Mouse (Mus musculus) G1E (cell line): ENCODE data around the gene Cux1. TPM values are rescaled to one million over a fixed set of nuclear protein-coding genes. Genes with fewer than 3 reads are reported as not detected.

Experiments used
- ATAC-seq: 2 replicates; pipeline ENCODE4 v1.8.0; 2016; ENCODE audit warnings: mild to moderate bottlenecking; ENCODE audit not compliant: insufficient number of reproducible peaks, poor library complexity, low FRiP score, severe bottlenecking; ENCODE audit errors: extremely low read depth
- DNase-seq: peaks from one replicate; pipeline ENCODE4 v3.0.0; 2012; ENCODE audit warnings: low spot score
- H3K27me3 ChIP-seq: 2 replicates; pipeline ENCODE4 v1.6.1; 2012; ENCODE audit warnings: mild to moderate bottlenecking, low read length, inconsistent platforms; ENCODE audit not compliant: insufficient read depth
- H3K36me3 ChIP-seq: replicated peaks from 2 replicates; pipeline ENCODE3; 2012; ENCODE audit warnings: mild to moderate bottlenecking, inconsistent platforms
- H3K4me1 ChIP-seq: 2 replicates; pipeline ENCODE4 v1.6.1; 2012; ENCODE audit warnings: low read depth, low read length, inconsistent platforms, mixed read lengths; ENCODE audit not compliant: insufficient read depth
- H3K4me3 ChIP-seq: 2 replicates; pipeline ENCODE4 v1.5.1; 2012; ENCODE audit warnings: low read depth, mild to moderate bottlenecking, inconsistent platforms, low read length, moderate library complexity, mixed read lengths
- H3K9me3 ChIP-seq: replicated peaks from 2 replicates; pipeline ENCODE4 v1.6.1; 2012; ENCODE audit warnings: inconsistent platforms
- CTCF ChIP-seq: IDR thresholded peaks from 2 replicates; pipeline ENCODE4 v1.5.1; 2012; ENCODE audit warnings: low read depth, low read length, inconsistent platforms, mixed read lengths
- GATA1 ChIP-seq: IDR thresholded peaks from 2 replicates; pipeline ENCODE4 v1.6.1; 2012; ENCODE audit warnings: borderline replicate concordance, low read length, inconsistent platforms, mixed read lengths
- GATA2 ChIP-seq: IDR thresholded peaks from 2 replicates; pipeline ENCODE4 v1.6.1; 2012; ENCODE audit warnings: low read depth, low read length, inconsistent platforms, borderline replicate concordance
- POLR2AphosphoS5 ChIP-seq: IDR thresholded peaks from 2 replicates; pipeline ENCODE4 v1.6.1; 2012; ENCODE audit warnings: low read depth, low read length, inconsistent platforms; ENCODE audit not compliant: insufficient replicate concordance
- TAL1 ChIP-seq: conservative IDR thresholded peaks from 2 replicates; pipeline ENCODE4 v1.6.1; 2012; ENCODE audit warnings: low read depth, low read length, inconsistent platforms, mixed read lengths
- polyA plus RNA-seq: library from polyadenylated mRNA; stranded (reverse); fragments of >175 nt; gene quantifications from 2 replicates; pipeline ENCODE4 v1.2.3, GENCODE M21; 2012
- total RNA-seq, 2 experiments: library from RNA; stranded (forward) in 1 of 2; stranded (reverse) in 1 of 2; fragments of 200-1000 nt in 1 of 2; fragments of >200 nt in 1 of 2; fragmentation: Nextera tagmentation in 1 of 2; gene quantifications; 2 replicates each; pipeline ENCODE4 v1.2.3; 2014 to 2017

Gene Cux1
- total and polyA plus RNA-seq, 3 experiments, result 0.03 to 0.11 TPM; not detected in 1

DNA sequence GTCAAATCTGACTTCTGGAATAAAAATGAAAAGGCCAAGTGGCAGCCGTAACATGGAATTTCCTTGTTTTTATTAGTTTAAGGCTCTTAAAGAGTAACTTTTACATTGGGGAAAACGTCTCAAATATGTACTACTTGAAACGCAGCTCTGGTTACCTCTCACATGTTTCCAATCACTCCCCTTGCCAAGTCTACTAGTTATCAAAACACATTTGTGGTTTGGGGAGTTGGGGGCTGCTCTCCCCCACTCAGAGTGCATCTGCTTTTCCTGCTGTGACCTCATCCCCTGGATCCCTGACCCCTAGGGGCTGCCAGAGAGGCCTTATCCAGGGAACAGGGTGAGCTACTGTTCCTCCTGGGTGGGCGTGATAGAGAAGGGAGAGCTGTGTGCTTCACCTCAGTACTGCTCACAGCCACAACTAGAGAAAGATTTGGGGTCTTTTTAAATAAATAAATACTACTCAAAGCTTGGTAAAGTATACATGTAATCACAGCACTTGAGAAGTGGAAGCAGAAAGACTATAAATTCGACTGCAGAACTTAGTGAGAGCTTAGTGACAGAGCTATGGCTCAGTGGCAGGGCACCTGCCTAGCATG lies 64.7 kb downstream of the Cux1 start:
- ATAC-seq (no peak), DNase-seq (no peak)
- Histone ChIP-seq H3K27me3 (peaks cover 3% of the 10 kb centered on the region; the same call in 1 of the 2 replicates), H3K36me3 (no peaks in the 10 kb centered on the region), H3K9me3 (no peaks in the 10 kb centered on the region), H3K4me3 (no peak overlapping the region), H3K4me1 (no peaks in the 10 kb centered on the region)
- no peak for TF ChIP-seq GATA1
- no peak for TF ChIP-seq POLR2AphosphoS5
- TF ChIP-seq CTCF, result no peak
- no peak for TF ChIP-seq GATA2
- TF ChIP-seq TAL1, result no peak

DNA sequence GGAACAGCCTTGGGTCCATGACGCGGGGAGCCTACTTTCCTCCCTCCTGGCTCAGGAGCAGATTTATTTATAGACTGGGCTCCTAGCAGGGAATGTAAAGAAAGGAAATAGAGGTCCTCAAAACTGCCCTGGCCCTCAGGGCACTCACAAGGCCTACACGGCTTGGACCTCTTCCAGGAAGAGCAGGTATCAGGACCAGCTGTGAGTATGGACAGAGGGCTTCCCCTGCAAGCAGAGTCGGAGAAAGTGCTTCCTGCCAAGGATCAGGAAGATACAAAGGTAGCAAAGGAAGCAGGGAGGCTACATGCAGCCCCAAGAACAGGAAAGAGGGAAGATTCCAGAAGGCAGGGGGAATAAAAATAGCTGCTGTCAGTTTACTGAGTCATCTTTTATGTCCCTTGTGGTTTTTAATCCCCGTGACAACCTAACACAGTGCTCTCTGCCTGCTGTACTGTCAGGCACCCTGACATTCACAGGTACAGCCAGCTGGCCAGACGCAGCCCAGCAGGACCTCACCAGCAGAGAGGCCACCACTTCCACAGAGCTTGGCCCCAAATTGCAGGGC lies 66.9 kb downstream of the Cux1 start:
- DNase-seq (no peak), ATAC-seq (no peak)
- no peaks in the 10 kb centered on the region for H3K36me3 ChIP-seq
- TF ChIP-seq TAL1, result no peak
- TF ChIP-seq GATA1, result no peak
- TF ChIP-seq GATA2, result no peak
- no peak for TF ChIP-seq CTCF
- TF ChIP-seq POLR2AphosphoS5, result no peak
- H3K27me3 ChIP-seq, result peaks cover 3% of the 10 kb centered on the region; the same call in 1 of the 2 replicates
- no peak overlapping the region for H3K4me3 ChIP-seq
- no peaks in the 10 kb centered on the region for H3K4me1 ChIP-seq
- no peaks in the 10 kb centered on the region for H3K9me3 ChIP-seq

DNA sequence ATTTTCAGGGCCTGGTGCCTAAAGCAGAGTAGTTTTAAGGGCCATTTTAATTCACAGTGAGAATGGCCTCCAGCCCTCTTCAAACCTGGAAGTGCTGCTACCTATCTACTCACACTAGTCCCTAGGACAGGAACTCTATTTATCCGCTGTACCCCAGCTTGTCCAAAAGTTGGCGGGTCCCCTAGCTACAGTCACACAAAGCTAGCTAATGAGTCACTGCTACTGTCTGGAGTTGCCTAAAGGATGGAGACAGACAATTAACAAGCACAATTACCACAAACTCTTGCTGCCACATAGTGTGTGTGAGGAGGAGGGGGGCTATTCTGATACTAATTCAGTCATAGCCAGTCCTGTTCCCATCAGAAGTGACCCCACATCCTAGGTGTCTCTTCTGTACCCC lies 68.0 kb downstream of the Cux1 start:
- DNase-seq (no peak), ATAC-seq (no peak)
- H3K4me3 ChIP-seq, result no peak overlapping the region
- H3K27me3 ChIP-seq, result peaks cover 3% of the 10 kb centered on the region; the same call in 1 of the 2 replicates
- no peaks in the 10 kb centered on the region for H3K9me3 ChIP-seq
- H3K36me3 ChIP-seq, result no peaks in the 10 kb centered on the region
- TF ChIP-seq CTCF (no peak), GATA2 (no peak), GATA1 (no peak), POLR2AphosphoS5 (no peak), TAL1 (no peak)
- H3K4me1 ChIP-seq, result no peaks in the 10 kb centered on the region

DNA sequence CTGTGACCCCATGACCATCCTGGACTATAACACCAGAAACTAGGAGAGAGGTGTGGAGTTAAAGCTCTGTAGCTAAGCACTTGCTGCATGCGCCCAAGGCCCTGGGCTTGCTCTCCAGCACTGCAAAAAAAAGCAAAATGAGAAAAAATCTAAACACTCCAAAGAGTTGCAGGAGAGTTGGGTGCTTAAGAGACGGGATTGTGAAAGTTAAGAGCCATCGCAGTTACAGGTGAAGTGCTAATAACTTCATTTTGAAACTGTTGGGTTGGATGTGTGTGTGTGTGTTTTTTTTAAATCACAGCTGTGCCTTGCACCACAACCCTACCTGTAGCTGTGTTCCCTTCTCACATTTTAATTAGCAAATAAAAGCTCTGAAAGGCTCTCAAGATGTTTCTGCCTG lies 68.5 kb downstream of the Cux1 start:
- DNase-seq, result no peak
- Histone ChIP-seq H3K27me3 (no peaks in the 10 kb centered on the region; the same call in 1 of the 2 replicates), H3K4me1 (no peaks in the 10 kb centered on the region), H3K9me3 (no peaks in the 10 kb centered on the region), H3K4me3 (no peak overlapping the region), H3K36me3 (no peaks in the 10 kb centered on the region)
- ATAC-seq, result no peak
- TF ChIP-seq GATA2 (no peak), GATA1 (no peak), CTCF (no peak), POLR2AphosphoS5 (no peak), TAL1 (no peak)

DNA sequence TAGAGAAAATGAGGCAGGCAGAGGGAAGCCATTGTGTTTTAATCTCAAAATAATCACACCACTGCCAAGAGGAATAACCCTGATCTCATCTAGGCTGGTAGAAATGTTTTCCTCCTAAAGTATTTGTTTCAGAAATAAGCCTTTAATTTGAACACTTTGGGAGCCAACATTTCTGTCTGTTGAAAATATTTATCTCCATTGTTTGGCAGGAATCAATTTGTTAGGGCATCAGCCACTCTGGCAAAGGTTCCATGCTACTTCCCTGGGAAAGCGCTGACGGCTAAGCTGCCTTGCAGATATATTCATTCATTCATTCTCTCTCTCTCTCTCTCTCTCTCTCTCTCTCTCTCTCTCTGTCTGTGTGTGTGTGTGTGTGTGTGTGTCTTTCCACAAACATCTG lies 70.0 kb downstream of the Cux1 start:
- ATAC-seq, result no peak
- H3K4me1 ChIP-seq, result no peaks in the 10 kb centered on the region
- no peak for TF ChIP-seq CTCF
- no peak for TF ChIP-seq GATA1
- TF ChIP-seq POLR2AphosphoS5, result no peak
- no peak for TF ChIP-seq GATA2
- DNase-seq, result no peak
- H3K27me3 ChIP-seq, result no peaks in the 10 kb centered on the region; the same call in 1 of the 2 replicates
- H3K36me3 ChIP-seq, result no peaks in the 10 kb centered on the region
- H3K9me3 ChIP-seq, result no peaks in the 10 kb centered on the region
- H3K4me3 ChIP-seq, result no peak overlapping the region

DNA sequence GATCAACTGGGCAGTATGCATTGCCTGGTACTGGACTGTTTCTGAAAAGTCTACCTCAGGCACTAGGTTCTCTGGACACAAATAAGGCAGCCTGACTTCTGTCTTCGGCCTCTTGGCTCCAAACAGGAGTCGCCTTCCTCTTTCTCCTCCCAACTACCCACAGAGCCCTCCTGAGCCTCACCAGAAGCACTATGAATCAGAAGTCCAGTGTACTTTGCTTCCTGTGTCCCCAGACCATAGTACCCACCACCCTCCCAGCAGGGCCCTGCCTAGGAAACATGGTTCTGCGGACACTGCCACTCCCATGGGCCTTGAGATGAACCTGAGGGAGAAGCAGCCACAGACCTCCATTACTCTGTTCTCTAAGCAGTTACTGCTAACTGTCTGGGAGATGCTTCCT lies 71.7 kb downstream of the Cux1 start:
- Histone ChIP-seq H3K4me1 (no peaks in the 10 kb centered on the region), H3K36me3 (no peaks in the 10 kb centered on the region), H3K9me3 (no peaks in the 10 kb centered on the region), H3K4me3 (no peak overlapping the region), H3K27me3 (no peaks in the 10 kb centered on the region)
- no peak for TF ChIP-seq CTCF
- no peak for TF ChIP-seq TAL1
- no peak for ATAC-seq
- no peak for DNase-seq
